Mouse (Mus musculus) heart, adult 2 months (tissue): ENCODE measurements around the gene Prpf38a. TPM values are rescaled to one million over a fixed set of nuclear protein-coding genes. Genes with fewer than 3 reads are reported as not detected.

Experiments used
- DNase-seq, 2 experiments: peaks; one replicate each; pipeline ENCODE4 v3.0.0; 2021
- H3K27ac ChIP-seq: fragments of 200-600 bp; 2 replicates; pipeline ENCODE4 v1.8.1; 2022
- H3K27me3 ChIP-seq: fragments of 200-500 bp; 2 replicates; pipeline ENCODE4 v1.6.1; 2012; ENCODE audit warnings: mild to moderate bottlenecking, low read length, inconsistent platforms, mixed read lengths; ENCODE audit not compliant: control insufficient read depth, insufficient read depth
- H3K36me3 ChIP-seq: fragments of 200-500 bp; 2 replicates; pipeline ENCODE4 v1.6.1; 2012; ENCODE audit warnings: low read length, inconsistent platforms; ENCODE audit not compliant: control insufficient read depth, insufficient read depth
- H3K4me1 ChIP-seq: fragments of 200-500 bp; 2 replicates; pipeline ENCODE4 v1.6.1; 2011; ENCODE audit warnings: low read length; ENCODE audit not compliant: control insufficient read depth, insufficient read depth
- H3K4me3 ChIP-seq: fragments of 200-600 bp; 2 replicates; pipeline ENCODE4 v1.8.1; 2022
- H3K79me2 ChIP-seq: fragments of 200-500 bp; replicated peaks from 2 replicates; pipeline ENCODE4 v1.6.1; 2012; ENCODE audit warnings: mild to moderate bottlenecking, inconsistent platforms, low read length, moderate library complexity, mixed read lengths; ENCODE audit not compliant: control insufficient read depth, insufficient read depth
- H3K9ac ChIP-seq: fragments of 200-500 bp; 2 replicates; pipeline ENCODE4 v1.6.1; 2012; ENCODE audit warnings: low read depth, mild to moderate bottlenecking, control low read depth, inconsistent platforms, low read length, mixed read lengths
- CTCF ChIP-seq: fragments of 200-600 bp; IDR thresholded peaks from 2 replicates; pipeline ENCODE4 v1.8.1; 2022; ENCODE audit warnings: antibody characterized with exemption, mild to moderate bottlenecking, moderate library complexity
- EP300 ChIP-seq: fragments of 200-500 bp; IDR thresholded peaks from 2 replicates; pipeline ENCODE4 v1.6.1; 2011; ENCODE audit warnings: low read depth, low read length, control low read depth; ENCODE audit not compliant: insufficient read depth
- POLR2A ChIP-seq: fragments of 200-500 bp; IDR thresholded peaks from 2 replicates; pipeline ENCODE4 v1.6.1; 2011; ENCODE audit warnings: mild to moderate bottlenecking, low read depth, low read length, control low read depth; ENCODE audit not compliant: insufficient read depth
- WGBS: fragments of 180-500 bp; shearing (Covaris S2); methylation state at CpG from one replicate; pipeline ENCODE4 v1.1.7; 2018; 5-methylcytosine and 5-hydroxymethylcytosine counted together
- intact Hi-C: fragments of 180-260 bp; cut with DNase I; formaldehyde crosslinking; loops from one replicate; pipeline ENCODE4 v1.15.1; 2025
- polyA plus RNA-seq: library from polyadenylated mRNA; depleted of rRNA; stranded (reverse); fragments of >200 nt; gene quantifications from 2 replicates; pipeline ENCODE4 v1.2.3, GENCODE M21; 2012
- total RNA-seq, 2 experiments: library from RNA; stranded (reverse); gene quantifications; 2 replicates each; pipeline ENCODE4 v1.2.3; 2021

Prpf38a gene
- total and polyA plus RNA-seq, 3 experiments, result 3.2 to 17.0 (median 14.3) TPM

- no peak for DNase-seq
- TF ChIP-seq EP300 (no peak), CTCF (no peak), POLR2A (no peak)
These were observed 40.0 kb upstream of the Prpf38a start for GRCm38 (mm10) chr4:108619165-108619564.

GRCm38 (mm10) chr4:108618586-108618985, 39.5 kb upstream of the Prpf38a start:
- Histone ChIP-seq H3K27me3 (no peaks in the 10 kb centered on the region), H3K4me3 (peak overlapping the region; percentile 76; the same call in 1 of the 2 replicates), H3K9ac (no peak overlapping the region), H3K36me3 (no peaks in the 10 kb centered on the region), H3K4me1 (peaks cover 8% of the 10 kb centered on the region; the same call in 1 of the 2 replicates), H3K79me2 (no peaks in the 10 kb centered on the region), H3K27ac (no peak overlapping the region)
- DNase-seq, result no peak
- TF ChIP-seq POLR2A (no peak), EP300 (no peak), CTCF (no peak)
- intact Hi-C loops, result loop anchor here (5.0 kb wide), 1 partner anchor 214 kb away; the partner anchor contains the start of genes Btf3l4 and Txndc12
- WGBS, result 77% methylated on average over 4 of the region's 4 CpGs

More at GRCm38 (mm10) chr4:108619165-108619564, 40.0 kb upstream of the Prpf38a start:
- H3K79me2 ChIP-seq, result no peaks in the 10 kb centered on the region
- peaks cover 8% of the 10 kb centered on the region; the same call in 1 of the 2 replicates for H3K4me1 ChIP-seq
- H3K27ac ChIP-seq, result peak overlapping the region; percentile 86
- no peaks in the 10 kb centered on the region for H3K36me3 ChIP-seq
- H3K9ac ChIP-seq, result peak overlapping the region; percentile 84
- no peaks in the 10 kb centered on the region for H3K27me3 ChIP-seq
- WGBS, result 3% methylated on average over 10 of the region's 10 CpGs
- peak overlapping the region; percentile 76 for H3K4me3 ChIP-seq
- intact Hi-C loops, result loop anchor here (1.0 to 5.0 kb wide), 2 partner anchors 40 to 213 kb away; partner anchors contain the start of genes Btf3l4, Orc1, Prpf38a and Txndc12

- intact Hi-C loops, result no loop called here
- TF ChIP-seq CTCF, result no peak
- TF ChIP-seq POLR2A, result no peak
- TF ChIP-seq EP300, result no peak
- 91% methylated on average over 5 of the region's 5 CpGs for WGBS
- no peak overlapping the region for H3K9ac ChIP-seq
- no peaks in the 10 kb centered on the region for H3K27me3 ChIP-seq
- no peaks in the 10 kb centered on the region for H3K79me2 ChIP-seq
- no peak for DNase-seq
- H3K27ac ChIP-seq, result no peak overlapping the region
- no peaks in the 10 kb centered on the region for H3K36me3 ChIP-seq
- H3K4me3 ChIP-seq, result no peak overlapping the region
- no peaks in the 10 kb centered on the region for H3K4me1 ChIP-seq
These were observed 31.8 kb upstream of the Prpf38a start for GRCm38 (mm10) chr4:108610935-108611334.

GRCm38 (mm10) chr4:108608651-108609050, 29.5 kb upstream of the Prpf38a start:
- TF ChIP-seq EP300, result no peak
- TF ChIP-seq CTCF, result no peak
- TF ChIP-seq POLR2A, result no peak
- WGBS, result 93% methylated on average over 3 of the region's 3 CpGs
- intact Hi-C loops, result no loop called here
- Histone ChIP-seq H3K36me3 (no peaks in the 10 kb centered on the region), H3K79me2 (no peaks in the 10 kb centered on the region), H3K4me1 (no peaks in the 10 kb centered on the region), H3K4me3 (no peak overlapping the region), H3K27me3 (no peaks in the 10 kb centered on the region), H3K27ac (no peak overlapping the region), H3K9ac (no peak overlapping the region)
- DNase-seq, result no peak

GRCm38 (mm10) chr4:108601870-108602269, 22.7 kb upstream of the Prpf38a start:
- intact Hi-C loops, result no loop called here
- H3K4me1 ChIP-seq, result no peaks in the 10 kb centered on the region
- H3K9ac ChIP-seq, result no peak overlapping the region
- WGBS, result 95% methylated on average over 7 of the region's 7 CpGs
- no peaks in the 10 kb centered on the region for H3K27me3 ChIP-seq
- no peak for TF ChIP-seq EP300
- no peak for TF ChIP-seq POLR2A
- no peak for TF ChIP-seq CTCF
- no peak overlapping the region for H3K27ac ChIP-seq
- no peaks in the 10 kb centered on the region for H3K36me3 ChIP-seq
- no peak overlapping the region for H3K4me3 ChIP-seq
- H3K79me2 ChIP-seq, result no peaks in the 10 kb centered on the region
- no peak for DNase-seq

- Histone ChIP-seq H3K36me3 (no peaks in the 10 kb centered on the region), H3K4me3 (no peak overlapping the region), H3K27me3 (no peaks in the 10 kb centered on the region), H3K9ac (no peak overlapping the region), H3K27ac (no peak overlapping the region), H3K79me2 (no peaks in the 10 kb centered on the region), H3K4me1 (no peaks in the 10 kb centered on the region)
- intact Hi-C loops, result no loop called here
- no peak for DNase-seq
- WGBS, result 69% methylated on average over 4 of the region's 4 CpGs
- no peak for TF ChIP-seq POLR2A
- no peak for TF ChIP-seq CTCF
- TF ChIP-seq EP300, result no peak
These were observed 19.2 kb upstream of the Prpf38a start for GRCm38 (mm10) chr4:108598306-108598705.
